In the genomic region with DNA sequence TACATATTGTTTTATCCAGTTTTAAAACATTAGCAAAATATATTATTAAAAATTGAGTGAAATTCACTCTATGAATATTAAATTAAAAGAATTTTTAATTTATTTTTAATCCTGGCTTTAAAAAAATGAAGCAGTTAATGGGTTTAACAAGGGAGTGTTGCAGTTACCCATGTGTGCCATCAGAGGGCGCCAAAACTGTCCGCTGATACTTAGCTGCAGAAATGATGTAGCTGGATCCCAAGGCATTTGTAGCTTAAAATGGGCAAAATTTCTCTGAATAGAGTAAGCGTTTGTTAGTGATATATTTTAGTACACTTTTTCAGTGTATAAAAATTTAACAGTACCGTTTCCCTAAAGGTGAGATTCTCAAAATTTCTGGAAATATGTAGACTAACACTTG, we compare ENCODE assay signal across 8 mouse cellular contexts. TPM values are rescaled to one million over a fixed set of nuclear protein-coding genes. Genes with fewer than 3 reads are reported as not detected.
A peak's percentile ranks its signal among the peaks of the same experiment; 100 is the strongest.
DNase-seq lines count a peak whose midpoint lies in the region; ATAC-seq lines count a peak whose summit lies in the region.

No protein-coding gene starts in this region.

- DNase-seq in hindbrain, embryonic 14.5 days (ENCODE audit: low spot score): peak; percentile 88
- DNase-seq in ES-CJ7 (ENCODE audit: low read depth, low spot score): peak; percentile 66
- peak; percentile 24 for DNase-seq in brain, embryonic 18.5 days (ENCODE audit: low read depth, low spot score)
- DNase-seq in layer of hippocampus, adult 9-11 months: peak; percentile 30
- DNase-seq in naive thymus-derived CD4-positive, alpha-beta T cell, adult 2 months (ENCODE audit: low read depth): peak; percentile 66
- peak; percentile 31 to 65 for DNase-seq in urinary bladder, postnatal 4 days (ENCODE audit: low spot score in 2 of 2)

- no peaks in the 10 kb centered on the region for H3K4me1 ChIP-seq in hindbrain, embryonic 14.5 days (replicated peaks; ENCODE audit: control insufficient read depth, insufficient read depth, low read length)
- no peaks in the 10 kb centered on the region for H3K4me1 ChIP-seq in hindbrain, embryonic 16.5 days (ENCODE audit: control insufficient read depth, insufficient read depth, low read depth, low read length)

- no peak overlapping the region for H3K4me2 ChIP-seq in hindbrain, embryonic 14.5 days (replicated peaks)
- no peak overlapping the region for H3K4me2 ChIP-seq in hindbrain, embryonic 16.5 days (ENCODE audit: low read length)

- ATAC-seq in hindbrain, embryonic 14.5 days (ENCODE audit: low FRiP score): no peak
- ATAC-seq in hindbrain, embryonic 16.5 days: no peak
- ATAC-seq in frontal cortex, adult (ENCODE audit: low TSS enrichment): peak; percentile 72; the same call in 1 of the 2 replicates

- H3K9ac ChIP-seq in hindbrain, embryonic 14.5 days: no peak overlapping the region
- no peak overlapping the region for H3K9ac ChIP-seq in hindbrain, embryonic 16.5 days (ENCODE audit: low read depth, low read length)

- H3K4me3 ChIP-seq in hindbrain, embryonic 14.5 days (replicated peaks; ENCODE audit: low read length): no peak overlapping the region
- no peak overlapping the region for H3K4me3 ChIP-seq in hindbrain, embryonic 16.5 days (ENCODE audit: low read length)

- H3K27ac ChIP-seq in hindbrain, embryonic 14.5 days: no peak overlapping the region
- no peak overlapping the region for H3K27ac ChIP-seq in hindbrain, embryonic 16.5 days (ENCODE audit: low read depth, low read length)

- H3K36me3 ChIP-seq in hindbrain, embryonic 14.5 days (replicated peaks; ENCODE audit: control insufficient read depth, insufficient read depth): no peaks in the 10 kb centered on the region
- H3K36me3 ChIP-seq in hindbrain, embryonic 16.5 days (ENCODE audit: control insufficient read depth, insufficient read depth, low read length): no peaks in the 10 kb centered on the region

- no peaks in the 10 kb centered on the region for H3K9me3 ChIP-seq in hindbrain, embryonic 14.5 days (ENCODE audit: control insufficient read depth, low read length)
- no peaks in the 10 kb centered on the region for H3K9me3 ChIP-seq in hindbrain, embryonic 16.5 days (ENCODE audit: control insufficient read depth, low read length)

- 6% methylated on average over 4 of the region's 4 CpGs for WGBS in hindbrain, embryonic 14.5 days
- WGBS in hindbrain, embryonic 16.5 days: 7% methylated on average over 4 of the region's 4 CpGs

- H3K27me3 ChIP-seq in hindbrain, embryonic 14.5 days (ENCODE audit: control insufficient read depth, insufficient read depth, low read length): no peaks in the 10 kb centered on the region
- H3K27me3 ChIP-seq in hindbrain, embryonic 16.5 days (replicated peaks; ENCODE audit: control insufficient read depth, insufficient read depth, low read length): no peaks in the 10 kb centered on the region

RNA-seq across cellular contexts. Expression of a gene that starts 37.5 kb away (rescaled TPM):
- 38.9 and 40.9 TPM in 2 replicates for polyA plus RNA-seq in hindbrain, embryonic 14.5 days (2014; fragmentation: Nextera tagmentation; extraction: Ambion mirVana)
- 35.6 and 41.6 TPM in 2 replicates for polyA plus RNA-seq in hindbrain, embryonic 16.5 days (2015; fragmentation: Nextera tagmentation; extraction: Ambion mirVana)

Comparison
In these comparisons a context has a peak if more than half of its experiments do, and no peak if none do; other contexts are left out.
1. DNase-seq: peak in every context shown above with its lines; median percentile 88 in hindbrain, embryonic 14.5 days; 66 in ES-CJ7; 66 in naive thymus-derived CD4-positive, alpha-beta T cell, adult 2 months; 48 in urinary bladder, postnatal 4 days; 30 in layer of hippocampus, adult 9-11 months; 24 in brain, embryonic 18.5 days.